Mouse (Mus musculus) heart, adult 11 months (tissue): ENCODE results near the gene Kcne3.

Source experiments
- DNase-seq: peaks from one replicate; pipeline ENCODE4 v3.0.0; 2022

Kcne3 gene

GRCm38 (mm10) chr7:100182388-100182787, 6.1 kb downstream of the Kcne3 start:
- DNase-seq = peak; percentile 93

GRCm38 (mm10) chr7:100187601-100188000, 11.3 kb downstream of the Kcne3 start:
- peak; percentile 54 for DNase-seq

- peak; percentile 87 for DNase-seq
Observed at GRCm38 (mm10) chr7:100190167-100190566, 13.9 kb downstream of the Kcne3 start.

GRCm38 (mm10) chr7:100190778-100191177, 14.5 kb downstream of the Kcne3 start:
- peak; percentile 29 for DNase-seq

GRCm38 (mm10) chr7:100201191-100201590, 24.9 kb downstream of the Kcne3 start:
- no peak for DNase-seq

- DNase-seq = no peak
Observed at GRCm38 (mm10) chr7:100203616-100204015, 27.3 kb downstream of the Kcne3 start.

- DNase-seq = no peak
Observed at GRCm38 (mm10) chr7:100204871-100205270, 28.6 kb downstream of the Kcne3 start.

- DNase-seq = no peak
Observed at GRCm38 (mm10) chr7:100206144-100206543, 29.8 kb downstream of the Kcne3 start.

GRCm38 (mm10) chr7:100207886-100208285, 31.6 kb downstream of the Kcne3 start:
- DNase-seq = no peak

GRCm38 (mm10) chr7:100214310-100214709, 38.0 kb downstream of the Kcne3 start:
- DNase-seq = no peak

GRCm38 (mm10) chr7:100215116-100215732, 38.9 kb downstream of the Kcne3 start:
- no peak for DNase-seq

GRCm38 (mm10) chr7:100215976-100216375, 39.7 kb downstream of the Kcne3 start:
- DNase-seq = no peak

GRCm38 (mm10) chr7:100216601-100217565, 40.6 kb downstream of the Kcne3 start:
- DNase-seq = no peak

- peak; percentile 100 for DNase-seq
Observed at GRCm38 (mm10) chr7:100227158-100227875, 51.0 kb downstream of the Kcne3 start, which contains the start of gene Pgm2l1. Pgm2l1 (plus strand) TSS chr7:100227394.

- DNase-seq = no peak
Observed at GRCm38 (mm10) chr7:100227896-100228525, 51.7 kb downstream of the Kcne3 start.

- peak; percentile 12 for DNase-seq
Observed at GRCm38 (mm10) chr7:100228957-100229356, 52.7 kb downstream of the Kcne3 start.

- DNase-seq = peak; percentile 28
Observed at GRCm38 (mm10) chr7:100230646-100231045, 54.3 kb downstream of the Kcne3 start.

GRCm38 (mm10) chr7:100231661-100232060, 55.4 kb downstream of the Kcne3 start:
- peak; percentile 17 for DNase-seq

- DNase-seq = peak; percentile 57
Observed at GRCm38 (mm10) chr7:100233681-100234080, 57.4 kb downstream of the Kcne3 start.
